Mouse (Mus musculus): ENCODE data around the gene Tmem131. TPM values are rescaled to one million over a fixed set of nuclear protein-coding genes. Genes with fewer than 3 reads are reported as not detected.
A peak's percentile ranks its signal among the peaks of the same experiment; 100 is the strongest.

Gene Tmem131
- polyA plus RNA-seq, 1 experiment = 169 TPM

DNA sequence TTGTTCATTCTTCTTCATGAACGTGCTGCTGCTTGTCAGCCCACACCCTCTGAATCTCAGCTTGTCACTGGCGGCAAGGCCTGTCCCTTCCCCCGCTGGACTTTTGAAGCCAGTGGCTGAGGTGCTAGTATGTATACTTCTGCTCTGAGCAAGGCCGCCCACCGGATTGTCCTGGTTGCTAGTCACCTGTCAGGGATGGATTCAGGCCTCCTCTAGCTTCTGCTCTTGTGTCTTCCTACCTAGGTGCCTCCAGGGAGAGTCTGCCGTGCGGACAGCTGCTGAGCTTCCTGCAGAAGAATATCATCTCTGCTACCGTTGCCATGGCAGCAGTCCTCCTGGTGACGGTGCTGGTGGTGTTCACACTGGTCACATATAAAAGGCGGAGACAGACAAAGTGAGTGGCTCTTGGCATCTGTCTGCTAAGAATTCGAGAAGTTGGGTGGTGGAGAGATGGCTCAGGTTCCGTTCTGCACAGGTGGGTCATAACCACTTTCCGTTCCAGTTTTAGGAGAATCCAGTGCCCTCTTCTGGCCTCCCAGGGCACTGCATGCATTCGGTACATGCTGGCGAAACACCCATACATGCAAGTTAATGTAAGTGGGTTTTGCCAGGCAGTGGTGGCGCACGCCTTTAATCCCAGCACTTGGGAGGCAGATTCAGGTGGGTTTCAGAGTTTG, 199.1 kb downstream of the Tmem131 start:
- H3K4me3 ChIP-seq (ENCODE audit: insufficient read depth, low read depth, low read length) = peak overlapping the region; percentile 34
- WGBS = 19% methylated on average over 17 of the region's 17 CpGs

DNA sequence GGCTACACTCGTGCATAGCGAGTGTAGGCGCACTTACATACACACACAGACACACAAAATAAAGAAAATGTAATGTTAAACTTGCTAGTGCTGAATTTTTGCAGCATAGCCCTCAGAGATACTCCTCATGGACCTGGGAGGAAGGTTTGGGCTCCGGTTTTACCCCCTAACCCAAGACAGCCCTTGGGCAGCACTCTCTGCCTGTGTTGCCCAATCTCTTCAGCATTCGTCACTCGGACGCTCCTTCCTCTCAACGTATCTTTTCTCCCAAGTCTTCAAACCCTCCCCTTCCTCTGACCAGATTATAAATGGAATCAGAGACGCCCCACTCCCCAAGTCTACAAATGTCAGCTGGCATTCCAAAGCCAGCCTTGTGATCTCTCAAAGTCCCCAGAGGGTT, 200.4 kb downstream of the Tmem131 start:
- H3K4me3 ChIP-seq (ENCODE audit: insufficient read depth, low read depth, low read length) = no peak overlapping the region
- 86% methylated on average over 9 of the region's 9 CpGs for WGBS
- TF ChIP-seq CTCF (IDR thresholded peaks at IDR 0.05; ENCODE audit: insufficient read depth, low read depth, low read length) = no peak
- TF ChIP-seq POLR2A (IDR thresholded peaks at IDR 0.05; ENCODE audit: insufficient read depth, low read depth, low read length) = no peak
- H3K27ac ChIP-seq (ENCODE audit: insufficient read depth, low read depth, low read length) = no peak overlapping the region
- peaks cover 7% of the 10 kb centered on the region for H3K4me1 ChIP-seq (ENCODE audit: control insufficient read depth, insufficient read depth, low read length)

More for the DNA sequence above, 199.1 kb downstream of the Tmem131 start:
- Histone ChIP-seq H3K27ac (ENCODE audit: insufficient read depth, low read depth, low read length) (no peak overlapping the region), H3K4me1 (ENCODE audit: control insufficient read depth, insufficient read depth, low read length) (peaks cover 7% of the 10 kb centered on the region)
- peak; percentile 78 for TF ChIP-seq CTCF (IDR thresholded peaks at IDR 0.05; ENCODE audit: insufficient read depth, low read depth, low read length)
- TF ChIP-seq POLR2A (IDR thresholded peaks at IDR 0.05; ENCODE audit: insufficient read depth, low read depth, low read length) = no peak

Other genes starting within 250 kb of the Tmem131 start
- not detected in 2 replicates for gene 4933424G06Rik, start 233.5 kb downstream of the Tmem131 start, polyA plus RNA-seq (2012; ENCODE audit: insufficient read depth, insufficient read length, low replicate concordance, missing spikeins)
- gene Actr1b, start 229.2 kb downstream of the Tmem131 start, polyA plus RNA-seq (2012; ENCODE audit: insufficient read depth, insufficient read length, low replicate concordance, missing spikeins) = not detected in 2 replicates
- not detected in 2 replicates for gene Zap70, start 181.9 kb downstream of the Tmem131 start, polyA plus RNA-seq (2012; ENCODE audit: insufficient read depth, insufficient read length, low replicate concordance, missing spikeins)
- not detected in 2 replicates for gene Vwa3b, start 82.9 kb upstream of the Tmem131 start, polyA plus RNA-seq (2012; ENCODE audit: insufficient read depth, insufficient read length, low replicate concordance, missing spikeins)